Mouse (Mus musculus) lung, postnatal 10 days (tissue): ENCODE measurements at regions not wholly inside any gene's neighbourhood (a gene's known extent, or its start where the extent isn't known, plus 50 kb on each side); places are given as distances from the start of the nearest gene placed in this dataset.
"Not testable (repeated sequence)": the region's sequence is repeated elsewhere in the genome, so short reads cannot be mapped to it uniquely, and the experiment has no call there.

ENCODE experiments used
- DNase-seq: peaks from one replicate; pipeline ENCODE4 v3.0.0; 2021

- no peak for DNase-seq
These were observed 580.5 kb upstream of the Igfbp3 start for GRCm38 (mm10) chr11:7794206-7794605.

GRCm38 (mm10) chr11:7780476-7781112 is 566.9 kb upstream of the Igfbp3 start:
- no peak for DNase-seq

- DNase-seq, result not testable (repeated sequence)
These were observed 561.6 kb upstream of the Igfbp3 start for GRCm38 (mm10) chr11:7775361-7775760.

GRCm38 (mm10) chr11:7765303-7765702 is 551.6 kb upstream of the Igfbp3 start:
- no peak for DNase-seq

GRCm38 (mm10) chr11:7758862-7759467 is 545.2 kb upstream of the Igfbp3 start:
- DNase-seq, result no peak
